Mouse (Mus musculus) frontal cortex, postnatal 10 days (tissue): Measurements from ENCODE around the gene Pfkfb2.
A peak's percentile ranks its signal among the peaks of the same experiment; 100 is the strongest.

Experiments used
- DNase-seq, 2 experiments: peaks; one replicate each; pipeline ENCODE4 v3.0.0; 2022; ENCODE audit warnings: low spot score in 2 of 2, mixed read lengths in 1 of 2

The Pfkfb2 gene

DNA sequence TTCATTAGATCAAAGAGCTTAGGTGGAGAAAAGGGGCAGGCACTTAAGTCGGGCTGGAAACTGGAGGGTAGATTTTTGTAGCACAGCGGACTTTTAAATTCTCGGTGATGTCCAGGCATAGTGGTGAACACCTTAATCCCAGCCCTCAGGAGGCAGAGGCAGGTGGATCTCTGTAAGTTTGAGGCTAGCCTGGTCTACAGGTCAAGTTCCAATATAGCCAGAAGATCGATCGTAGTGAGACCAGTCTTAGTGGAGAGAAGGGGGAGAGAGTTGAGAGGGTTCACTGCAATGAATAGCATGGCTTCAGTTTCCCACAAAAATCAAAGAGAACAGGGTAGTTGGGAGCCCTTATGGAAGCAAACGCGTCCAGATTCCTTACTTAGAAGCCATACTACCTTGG is 8.9 kb upstream of the Pfkfb2 start:
- DNase-seq = no peak

DNA sequence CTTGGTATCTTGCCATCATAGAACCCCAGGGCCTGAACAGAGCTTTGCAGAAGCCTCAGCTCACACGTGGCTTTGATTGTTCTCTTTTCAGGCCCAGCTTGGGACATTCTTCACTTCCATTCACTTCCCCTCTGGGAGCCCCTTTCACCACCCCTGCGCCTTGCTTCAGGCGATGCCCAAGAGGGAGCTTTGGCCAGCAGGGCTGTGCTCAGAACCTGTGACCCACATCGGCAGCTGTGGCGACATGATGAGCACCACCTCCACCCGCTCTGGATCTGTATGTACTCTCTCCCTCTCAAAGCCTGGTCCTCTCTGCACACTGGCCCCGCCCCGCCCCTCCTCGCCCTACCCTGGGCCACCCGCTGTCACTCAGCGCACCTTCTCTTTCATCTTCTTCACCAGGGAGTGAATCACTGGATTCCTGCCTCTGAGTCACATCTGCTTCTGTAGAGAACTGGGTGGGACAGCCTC is 8.4 kb upstream of the Pfkfb2 start:
- no peak for DNase-seq

GRCm38 (mm10) chr1:130734852-130735251 is 5.8 kb upstream of the Pfkfb2 start:
- no peak for DNase-seq

GRCm38 (mm10) chr1:130734452-130734851 is 5.4 kb upstream of the Pfkfb2 start:
- no peak for DNase-seq

GRCm38 (mm10) chr1:130733671-130734070 is 4.6 kb upstream of the Pfkfb2 start:
- DNase-seq = no peak

- no peak for DNase-seq
Measured at GRCm38 (mm10) chr1:130732706-130733658, 3.9 kb upstream of the Pfkfb2 start.

- DNase-seq = no peak
Measured at GRCm38 (mm10) chr1:130731741-130732337, 2.8 kb upstream of the Pfkfb2 start, which contains the start of gene AA986860. TSS of gene AA986860 (plus strand) at chr1:130731976.

DNA sequence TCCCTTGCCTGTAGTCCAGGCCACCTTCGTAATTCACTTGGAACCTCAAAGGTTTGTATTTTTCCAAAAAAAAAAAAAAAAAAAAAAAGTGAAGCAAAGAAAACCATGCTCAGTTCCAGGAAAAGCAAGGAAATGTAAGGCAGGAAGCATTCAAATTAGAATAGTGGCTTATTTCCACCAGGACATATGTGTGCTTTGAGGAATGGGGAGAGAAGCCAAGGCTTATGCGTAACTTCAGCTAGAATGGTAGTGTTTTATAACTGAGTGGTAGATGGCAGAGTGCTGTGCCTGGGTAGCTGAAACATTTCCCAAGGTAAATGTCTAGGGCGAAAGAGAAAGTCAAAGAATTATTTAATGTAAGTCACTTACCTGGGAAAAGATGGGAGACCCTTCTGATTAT is 345 bp downstream of the Pfkfb2 start:
- DNase-seq = no peak

- DNase-seq = no peak
Measured at GRCm38 (mm10) chr1:130728070-130728469, 983 bp downstream of the Pfkfb2 start.

- DNase-seq = no peak
Measured at GRCm38 (mm10) chr1:130726396-130726795, 2.7 kb downstream of the Pfkfb2 start.

- no peak for DNase-seq
Measured at GRCm38 (mm10) chr1:130724206-130724605, 4.8 kb downstream of the Pfkfb2 start.

DNA sequence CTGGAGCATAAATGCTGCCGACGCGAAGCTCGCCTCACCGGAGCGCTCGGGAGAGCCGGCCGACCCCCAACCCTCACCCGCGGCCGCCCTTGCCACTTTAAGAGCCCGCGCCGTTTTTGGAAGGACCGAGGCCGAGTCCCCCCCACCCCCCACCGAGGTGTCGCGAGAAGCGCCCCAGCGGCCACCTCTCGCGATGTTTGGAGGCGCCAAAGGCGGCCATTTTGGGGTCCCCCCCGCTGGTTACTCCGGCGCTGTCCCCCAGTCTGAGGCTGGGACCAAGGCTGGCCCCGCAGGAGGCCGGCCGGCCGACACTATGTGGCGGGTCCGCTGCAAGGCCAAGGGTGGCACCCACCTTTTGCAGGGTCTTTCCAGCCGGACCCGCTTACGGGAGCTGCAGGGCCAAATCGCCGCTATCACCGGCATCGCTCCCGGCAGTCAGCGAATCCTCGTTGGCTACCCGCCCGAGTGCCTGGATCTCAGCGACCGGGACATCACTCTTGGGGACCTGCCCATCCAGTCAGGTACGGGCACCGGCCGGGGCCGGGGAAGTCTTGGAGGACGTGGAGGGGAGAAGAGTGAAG is 11.7 kb downstream of the Pfkfb2 start, which contains the start of gene Yod1:
Gene Yod1 (plus strand): TSS at position 37 of the 581 bp plus-strand sequence.
- DNase-seq = peak; percentile 81 to 89

GRCm38 (mm10) chr1:130716513-130717290 is 12.4 kb downstream of the Pfkfb2 start:
- DNase-seq = peak; percentile 45 to 48

- no peak for DNase-seq
Measured at GRCm38 (mm10) chr1:130716218-130716512, 12.9 kb downstream of the Pfkfb2 start.

GRCm38 (mm10) chr1:130715561-130716217 is 13.4 kb downstream of the Pfkfb2 start, which contains the start of gene Gm29427:
TSS of gene Gm29427 (minus strand) at chr1:130715799.
- peak; percentile 94 to 95 for DNase-seq

DNA sequence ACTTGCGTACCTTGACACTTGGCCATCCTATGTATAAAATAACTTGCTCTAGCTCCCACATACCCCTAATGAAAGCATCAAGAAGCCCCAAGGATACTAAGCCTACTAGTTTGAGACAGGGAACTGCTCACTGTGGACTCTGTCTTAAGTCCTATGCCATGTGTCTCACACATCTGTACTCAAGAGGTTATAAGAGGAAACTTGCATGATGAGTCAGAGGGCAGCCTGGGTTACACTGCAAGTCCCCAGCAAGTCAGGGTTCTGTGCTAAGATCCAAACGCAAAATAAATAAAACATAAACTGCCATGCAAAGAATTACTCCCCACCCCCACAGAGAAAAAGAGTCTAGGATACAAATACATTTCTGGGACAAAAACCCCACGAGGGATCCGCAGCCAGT is 15.0 kb downstream of the Pfkfb2 start:
- no peak for DNase-seq

DNA sequence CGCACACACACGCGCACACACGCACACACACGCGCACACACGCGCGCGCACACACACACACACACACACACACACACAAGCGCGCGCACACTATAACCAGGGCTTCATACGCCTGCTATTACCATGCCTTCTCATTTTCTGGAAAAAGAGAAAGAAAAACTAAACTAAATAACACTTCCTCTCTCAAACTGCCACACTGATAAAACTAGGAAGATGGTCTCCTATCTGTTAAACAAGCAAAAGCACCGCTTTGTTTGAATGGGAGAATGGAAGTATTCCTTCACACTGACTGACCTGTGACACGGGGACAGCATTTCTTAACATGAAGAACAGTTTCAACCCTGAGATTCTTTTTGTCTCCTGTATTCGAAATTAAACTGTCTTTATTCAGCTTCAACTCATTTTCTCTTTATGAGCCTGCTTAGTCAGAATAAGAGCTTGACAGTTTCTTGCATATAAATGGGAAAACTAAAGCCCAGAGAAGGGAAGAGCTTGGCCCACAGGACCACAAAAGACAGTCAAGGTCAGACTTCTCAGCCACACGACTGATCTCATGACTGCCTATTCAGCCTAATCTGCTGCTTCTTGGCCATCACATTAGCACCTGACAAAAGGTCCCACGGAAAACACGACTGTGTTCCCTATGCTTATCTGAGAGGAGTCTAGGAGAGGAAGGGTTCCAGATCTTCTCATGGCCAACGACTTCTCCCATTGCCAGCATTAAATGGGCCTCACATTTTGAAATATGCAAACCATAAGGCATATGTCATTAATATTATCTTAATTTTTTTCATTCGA is 18.6 kb downstream of the Pfkfb2 start:
- DNase-seq = no peak

- DNase-seq = no peak
Measured at GRCm38 (mm10) chr1:130703613-130704012, 25.4 kb downstream of the Pfkfb2 start.

- no peak for DNase-seq
Measured at GRCm38 (mm10) chr1:130701976-130702375, 27.1 kb downstream of the Pfkfb2 start.

DNA sequence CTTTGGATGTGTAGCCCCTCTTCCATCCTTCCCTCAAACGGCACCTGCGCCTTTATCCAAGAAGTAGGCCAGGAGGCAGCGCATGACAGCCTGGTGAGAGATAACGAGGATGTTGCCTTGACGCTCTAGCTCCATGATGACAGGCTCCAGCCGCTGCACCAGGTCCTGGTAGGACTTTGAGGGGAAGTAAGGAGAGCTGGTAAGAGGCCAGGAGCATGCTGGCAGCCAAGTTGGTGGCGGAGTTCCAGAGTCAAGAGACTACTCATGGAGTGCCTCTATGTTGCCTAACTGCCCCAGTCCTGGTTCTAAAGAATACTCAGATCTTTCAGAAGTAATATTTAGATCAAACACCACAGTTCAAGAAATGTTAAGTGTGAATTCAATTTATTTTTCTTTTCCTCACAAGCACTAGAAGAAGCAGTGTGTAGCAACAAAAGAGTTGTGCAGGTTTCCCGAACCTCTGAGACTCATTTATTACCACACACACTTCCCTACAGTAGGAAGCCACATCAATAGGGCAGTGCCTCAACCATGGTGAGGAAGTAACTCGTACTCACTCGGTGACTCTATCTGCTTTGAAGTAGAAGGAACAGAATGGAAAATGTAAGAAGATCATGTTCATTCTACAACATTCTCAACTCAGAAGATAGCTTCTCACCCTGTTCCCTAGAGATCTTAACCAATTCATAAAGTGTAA is 29.0 kb downstream of the Pfkfb2 start:
- DNase-seq = peak in 1 of 2 experiments; percentile 32
